Mouse (Mus musculus) midbrain, embryonic 16.5 days (tissue): ENCODE results near the gene Pnma3. TPM values are rescaled to one million over a fixed set of nuclear protein-coding genes. Genes with fewer than 3 reads are reported as not detected.
A peak's percentile ranks its signal among the peaks of the same experiment; 100 is the strongest.

ENCODE experiments used
- ATAC-seq: fragments of 200-750 bp; cut with Nextera tagmentation; 2 replicates; pipeline ENCODE4 v1.8.0; 2017; ENCODE audit warnings: moderate TSS enrichment
- H3K27ac ChIP-seq: fragments of 300-500 bp; sonication (generic); 2 replicates; pipeline ENCODE4 v1.5.1; 2014; ENCODE audit warnings: mild to moderate bottlenecking, low read length, mixed read lengths
- H3K27me3 ChIP-seq: fragments of 300-500 bp; sonication (generic); 2 replicates; pipeline ENCODE4 v1.6.1; 2014; ENCODE audit warnings: low read depth, low read length, mixed read lengths; ENCODE audit not compliant: control insufficient read depth, insufficient read depth
- H3K36me3 ChIP-seq: fragments of 300-500 bp; sonication (generic); 2 replicates; pipeline ENCODE4 v1.6.1; 2014; ENCODE audit warnings: mild to moderate bottlenecking, low read length, moderate library complexity, mixed read lengths; ENCODE audit not compliant: control insufficient read depth, insufficient read depth
- H3K4me1 ChIP-seq: fragments of 300-500 bp; sonication (generic); 2 replicates; pipeline ENCODE4 v1.6.1; 2014; ENCODE audit warnings: mild to moderate bottlenecking, low read length, mixed read lengths; ENCODE audit not compliant: control insufficient read depth, insufficient read depth
- H3K4me2 ChIP-seq: fragments of 300-500 bp; sonication (generic); 2 replicates; pipeline ENCODE4 v1.6.1; 2014; ENCODE audit warnings: mild to moderate bottlenecking, low read length, mixed read lengths
- H3K4me3 ChIP-seq: fragments of 300-500 bp; sonication (generic); 2 replicates; pipeline ENCODE4 v1.5.1; 2014; ENCODE audit warnings: low read depth, mild to moderate bottlenecking, low read length, moderate library complexity, mixed read lengths
- H3K9ac ChIP-seq: fragments of 300-500 bp; sonication (generic); 2 replicates; pipeline ENCODE4 v1.6.1; 2014; ENCODE audit warnings: low read depth, low read length, mixed read lengths
- H3K9me3 ChIP-seq: fragments of 300-500 bp; sonication (generic); replicated peaks from 2 replicates; pipeline ENCODE4 v1.6.1; 2014; ENCODE audit warnings: mild to moderate bottlenecking, low read length, mixed read lengths; ENCODE audit not compliant: control insufficient read depth, poor library complexity, severe bottlenecking
- WGBS: fragments of 180-500 bp; shearing (Covaris S2); extraction: QIAGEN DNeasy Blood & Tissue Kit; methylation state at CpG from one replicate; pipeline ENCODE4 v1.1.7; 2014; 5-methylcytosine and 5-hydroxymethylcytosine counted together
- polyA plus RNA-seq: library from polyadenylated mRNA; unstranded; fragments of >200 nt; fragmentation: Nextera tagmentation; extraction: Ambion mirVana; gene quantifications from 2 replicates; pipeline ENCODE4 v1.2.1, GENCODE M21; 2015

Pnma3 gene
- polyA plus RNA-seq = 5.5 and 5.6 TPM in 2 replicates

GRCm38 (mm10) chrX:73064415-73064793 lies at the start of gene Pnma3:
Gene Pnma3, plus strand, starts transcription at chrX:73064787.
- Histone ChIP-seq H3K4me1 (peaks cover 8% of the 10 kb centered on the region; the same call in 1 of the 2 replicates), H3K36me3 (no peaks in the 10 kb centered on the region), H3K27me3 (no peaks in the 10 kb centered on the region), H3K9ac (peak within 1 kb of the TSS; percentile 64), H3K9me3 (no peaks in the 10 kb centered on the region), H3K4me2 (peak within 1 kb of the TSS; percentile 64), H3K27ac (0 out of 2 replicates have a peak within 1 kb of the TSS, but pooled peaks have one; percentile 47), H3K4me3 (peak within 1 kb of the TSS; percentile 45)
- 11% methylated on average over 6 of the region's 7 CpGs for WGBS
- peak; percentile 64; the same call in 1 of the 2 replicates for ATAC-seq

GRCm38 (mm10) chrX:73037003-73037402 lies 27.6 kb upstream of the Pnma3 start, which contains the start of gene Pnma5:
Gene Pnma5, minus strand, starts transcription at chrX:73037103.
- H3K9me3 ChIP-seq = no peaks in the 10 kb centered on the region
- no peak within 1 kb of the TSS for H3K27ac ChIP-seq
- H3K9ac ChIP-seq = no peak within 1 kb of the TSS
- H3K4me3 ChIP-seq = no peak within 1 kb of the TSS
- 74% methylated on average over 1 of the region's 1 CpGs for WGBS
- H3K4me1 ChIP-seq = no peaks in the 10 kb centered on the region
- no peaks in the 10 kb centered on the region for H3K36me3 ChIP-seq
- no peaks in the 10 kb centered on the region for H3K27me3 ChIP-seq
- H3K4me2 ChIP-seq = no peak within 1 kb of the TSS
- ATAC-seq = no peak

GRCm38 (mm10) chrX:73038831-73039230 lies 25.8 kb upstream of the Pnma3 start:
- WGBS = 84% methylated on average over 8 of the region's 8 CpGs
- no peaks in the 10 kb centered on the region for H3K4me1 ChIP-seq
- no peak overlapping the region for H3K9ac ChIP-seq
- no peaks in the 10 kb centered on the region for H3K36me3 ChIP-seq
- no peak overlapping the region for H3K4me2 ChIP-seq
- H3K27ac ChIP-seq = no peak overlapping the region
- no peak overlapping the region for H3K4me3 ChIP-seq
- H3K9me3 ChIP-seq = no peaks in the 10 kb centered on the region
- H3K27me3 ChIP-seq = no peaks in the 10 kb centered on the region
- no peak for ATAC-seq

GRCm38 (mm10) chrX:73039666-73040065 lies 24.9 kb upstream of the Pnma3 start:
- Histone ChIP-seq H3K27ac (no peak overlapping the region), H3K36me3 (no peaks in the 10 kb centered on the region), H3K4me3 (no peak overlapping the region), H3K9ac (no peak overlapping the region), H3K4me1 (no peaks in the 10 kb centered on the region), H3K27me3 (no peaks in the 10 kb centered on the region), H3K9me3 (no peaks in the 10 kb centered on the region), H3K4me2 (no peak overlapping the region)
- 83% methylated on average over 12 of the region's 12 CpGs for WGBS
- ATAC-seq = no peak

- H3K9me3 ChIP-seq = no peaks in the 10 kb centered on the region
Measured at GRCm38 (mm10) chrX:73053860-73054563, 10.6 kb upstream of the Pnma3 start.

GRCm38 (mm10) chrX:73061528-73061927 lies 3.1 kb upstream of the Pnma3 start:
- H3K9me3 ChIP-seq = no peaks in the 10 kb centered on the region
- H3K9ac ChIP-seq = no peak overlapping the region
- H3K4me2 ChIP-seq = no peak overlapping the region
- no peaks in the 10 kb centered on the region for H3K27me3 ChIP-seq
- WGBS = 90% methylated on average over 1 of the region's 1 CpGs
- no peak overlapping the region for H3K27ac ChIP-seq
- H3K4me3 ChIP-seq = no peak overlapping the region
- no peaks in the 10 kb centered on the region for H3K36me3 ChIP-seq
- H3K4me1 ChIP-seq = peaks cover 3% of the 10 kb centered on the region; the same call in 1 of the 2 replicates
- ATAC-seq = no peak

More at GRCm38 (mm10) chrX:73053860-73054563, 10.6 kb upstream of the Pnma3 start:
- peak overlapping the region; percentile 53 for H3K27ac ChIP-seq
- H3K4me1 ChIP-seq = no peaks in the 10 kb centered on the region
- H3K4me2 ChIP-seq = peak overlapping the region; percentile 32
- no peak overlapping the region for H3K4me3 ChIP-seq
- no peak overlapping the region for H3K9ac ChIP-seq
- ATAC-seq = peak; percentile 97
- no peaks in the 10 kb centered on the region for H3K36me3 ChIP-seq
- 14% methylated on average over 14 of the region's 14 CpGs for WGBS
- H3K27me3 ChIP-seq = no peaks in the 10 kb centered on the region

GRCm38 (mm10) chrX:73062323-73062722 lies 2.3 kb upstream of the Pnma3 start:
- WGBS = 52% methylated on average over 5 of the region's 5 CpGs

GRCm38 (mm10) chrX:73063512-73064414 lies 824 bp upstream of the Pnma3 start:
- ATAC-seq = peak; percentile 93
- Histone ChIP-seq H3K9ac (peak overlapping the region; percentile 64), H3K36me3 (no peaks in the 10 kb centered on the region), H3K4me1 (peaks cover 8% of the 10 kb centered on the region; the same call in 1 of the 2 replicates), H3K4me2 (peak overlapping the region; percentile 64), H3K9me3 (no peaks in the 10 kb centered on the region), H3K4me3 (peak overlapping the region; percentile 45), H3K27me3 (no peaks in the 10 kb centered on the region), H3K27ac (0 out of 2 replicates have a peak overlapping the region, but pooled peaks have one; percentile 47)
- WGBS = 32% methylated on average over 20 of the region's 24 CpGs

More at GRCm38 (mm10) chrX:73062323-73062722, 2.3 kb upstream of the Pnma3 start:
- no peak overlapping the region for H3K9ac ChIP-seq
- H3K4me1 ChIP-seq = peaks cover 3% of the 10 kb centered on the region; the same call in 1 of the 2 replicates
- no peak overlapping the region for H3K4me3 ChIP-seq
- no peaks in the 10 kb centered on the region for H3K9me3 ChIP-seq
- no peak for ATAC-seq
- H3K36me3 ChIP-seq = no peaks in the 10 kb centered on the region
- no peak overlapping the region for H3K27ac ChIP-seq
- H3K27me3 ChIP-seq = no peaks in the 10 kb centered on the region
- H3K4me2 ChIP-seq = no peak overlapping the region
